ENCODE assay signal across 8 mouse cellular contexts in genomic region chr19:6979486-6980380, GRCm38 (mm10). TPM values are rescaled to one million over a fixed set of nuclear protein-coding genes. Genes with fewer than 3 reads are reported as not detected.
DNase-seq lines count a peak whose midpoint lies in the region; ATAC-seq and TF ChIP-seq lines count a peak whose summit lies in the region.

No protein-coding gene starts in this region.

- CTCF ChIA-PET in Patski (lab: Charles Lee) = interaction anchor here (0.7 to 5.5 kb wide), 23 partner anchors 8 to 155 kb away, joined by 3 to 36 read pairs (median 5); partner anchors contain the start of genes Catsperz, Dnajc4, Esrra and Nudt22

- ATAC-seq in Patski = peak; percentile 82
- peak; percentile 87 for ATAC-seq in hindbrain, embryonic 13.5 days (ENCODE audit: low FRiP score)

- peak overlapping the region; percentile 97 for H3K27ac ChIP-seq in hindbrain, embryonic 13.5 days

- H3K9me3 ChIP-seq in hindbrain, embryonic 13.5 days = no peaks in the 10 kb centered on the region

- H3K9ac ChIP-seq in hindbrain, embryonic 13.5 days = peak overlapping the region; percentile 85

- H3K4me2 ChIP-seq in hindbrain, embryonic 13.5 days = peak overlapping the region; percentile 95

- peak; percentile 97 for DNase-seq in Patski (ENCODE audit: low read depth, low spot score)
- DNase-seq in cerebellum, postnatal 14 days = peak; percentile 99 to 100
- DNase-seq in frontal cortex, postnatal 14 days (ENCODE audit: low spot score in 2 of 2) = peak; percentile 99
- DNase-seq in layer of hippocampus, postnatal 25 days (ENCODE audit: extremely low spot score in 1 of 2, low spot score in 1 of 2) = peak; percentile 97 to 100
- peak; percentile 100 for DNase-seq in lung, postnatal 25 days (ENCODE audit: low spot score)
- DNase-seq in retina, embryonic 14.5 days (ENCODE audit: low spot score) = peak; percentile 99
- DNase-seq in thymus, postnatal 4 days = peak; percentile 100

- H3K4me1 ChIP-seq in hindbrain, embryonic 13.5 days (replicated peaks) = peaks cover 49% of the 10 kb centered on the region

- H3K27me3 ChIP-seq in Patski = no peaks in the 10 kb centered on the region
- H3K27me3 ChIP-seq in hindbrain, embryonic 13.5 days = no peaks in the 10 kb centered on the region

- H3K4me3 ChIP-seq in hindbrain, embryonic 13.5 days = peak overlapping the region; percentile 67

- POLR2A ChIA-PET in Patski (lab: Charles Lee) = interaction anchor here (1.2 to 7.0 kb wide), 4 partner anchors 16 to 57 kb away, joined by 3 to 44 read pairs (median 5); partner anchors contain the start of genes Gpr137, Nudt22 and Trpt1

- in situ Hi-C loops in Patski (cut with MboI; ENCODE audit: low pct_unique_long_range_greater_than_20kb) = loop anchor here (5.0 kb wide), 1 partner anchor 57 kb away; the partner anchor contains the start of gene Esrra

- TF ChIP-seq CTCF in Patski (IDR thresholded peaks at IDR 0.05) = no peak

- peaks cover 40% of the 10 kb centered on the region for H3K36me3 ChIP-seq in hindbrain, embryonic 13.5 days

- WGBS in hindbrain, embryonic 13.5 days = under 1% methylated on average over 59 of the region's 59 CpGs

RNA-seq across cellular contexts. Expression of gene Fkbp2, which starts 0.6 kb away (rescaled TPM):
- 167 TPM for polyA plus RNA-seq in Patski (2021)
- 108 and 109 TPM in 2 replicates for polyA plus RNA-seq in hindbrain, embryonic 13.5 days (2015; fragmentation: Nextera tagmentation; extraction: Ambion mirVana)
- 10 to 100 TPM; 88.6 to 93.9 TPM for total RNA-seq in layer of hippocampus, postnatal 25 days (2021)

RNA-seq across cellular contexts. Expression of gene Plcb3, which starts 3.5 kb away (rescaled TPM):
- 59.6 TPM for polyA plus RNA-seq in Patski (2021)
- polyA plus RNA-seq in hindbrain, embryonic 13.5 days (2015; fragmentation: Nextera tagmentation; extraction: Ambion mirVana) = 11.5 and 11.7 TPM in 2 replicates
- 10 to 100 TPM; 14.8 to 16.0 TPM for total RNA-seq in layer of hippocampus, postnatal 25 days (2021)

RNA-seq across cellular contexts. Expression of gene Ppp1r14b, which starts 5.0 kb away (rescaled TPM):
- polyA plus RNA-seq in Patski (2021) = 267 TPM
- 114 and 143 TPM in 2 replicates for polyA plus RNA-seq in hindbrain, embryonic 13.5 days (2015; fragmentation: Nextera tagmentation; extraction: Ambion mirVana)
- 10 to 100 TPM; 63.3 to 69.8 TPM for total RNA-seq in layer of hippocampus, postnatal 25 days (2021)

RNA-seq across cellular contexts. Expression of gene Vegfb, which starts 7.7 kb away (rescaled TPM):
- 87.1 TPM for polyA plus RNA-seq in Patski (2021)
- polyA plus RNA-seq in hindbrain, embryonic 13.5 days (2015; fragmentation: Nextera tagmentation; extraction: Ambion mirVana) = 33.5 and 34.9 TPM in 2 replicates
- 10 to 100 TPM; 83.2 to 85.2 TPM for total RNA-seq in layer of hippocampus, postnatal 25 days (2021)

RNA-seq across cellular contexts. Expression of gene Dnajc4, which starts 12.6 kb away (rescaled TPM):
- 26.0 TPM for polyA plus RNA-seq in Patski (2021)
- 24.2 and 25.9 TPM in 2 replicates for polyA plus RNA-seq in hindbrain, embryonic 13.5 days (2015; fragmentation: Nextera tagmentation; extraction: Ambion mirVana)
- total RNA-seq in layer of hippocampus, postnatal 25 days (2021) = 10 to 100 TPM; 21.9 to 23.5 TPM

Comparison
In these comparisons a context has a peak if more than half of its experiments do, and no peak if none do; other contexts are left out.
1. Peak in every context shown above with its lines: DNase-seq, ATAC-seq, H3K4me3 ChIP-seq and H3K27ac ChIP-seq.